Mouse (Mus musculus): ENCODE data around the gene C1qtnf6. TPM values are rescaled to one million over a fixed set of nuclear protein-coding genes. Genes with fewer than 3 reads are reported as not detected.
A peak's percentile ranks its signal among the peaks of the same experiment; 100 is the strongest.

Gene C1qtnf6
- total and polyA plus RNA-seq, 3 experiments: 5.7 to 28.1 (median 6.3) TPM

GRCm38 (mm10) chr15:78570170-78570569, 39.0 kb upstream of the C1qtnf6 start:
- Histone ChIP-seq H3K9me3 (replicated peaks; ENCODE audit: low read length) (peaks cover 6% of the 10 kb centered on the region), H3K4me1 (ENCODE audit: control insufficient read depth in 1 of 2, insufficient read depth in 2 of 2) (peaks cover 58 to 74% of the 10 kb centered on the region in 2 experiments), H3K4me3 (replicated peaks in 1 of 3; ENCODE audit: low read depth in 2 of 3, low read length in 2 of 3, poor library complexity in 1 of 3) (peak overlapping the region; percentile 28 to 98 (median 87)), H3K4me2 (ENCODE audit: insufficient read depth, low read depth, poor library complexity, severe bottlenecking) (peak overlapping the region; percentile 79), H3K79me2 (replicated peaks; ENCODE audit: control insufficient read depth, extremely low read depth, insufficient read depth, poor library complexity, severe bottlenecking) (peaks cover 50% of the 10 kb centered on the region), H3K27ac (ENCODE audit: insufficient read depth, low read depth) (peak overlapping the region; percentile 98), H3K27me3 (replicated peaks) (no peaks in the 10 kb centered on the region), H3K36me3 (replicated peaks in 1 of 2; ENCODE audit: control insufficient read depth in 1 of 2, insufficient read depth in 1 of 2, low read length in 1 of 2) (peaks cover 56 to 66% of the 10 kb centered on the region in 2 experiments), H3K9ac (ENCODE audit: insufficient read depth, low read depth) (no peak overlapping the region)
- no peak for DNase-seq (ENCODE audit: extremely low read depth)
- dilution Hi-C loops (cut with MboI; ENCODE audit: extremely low pct_ligation_motif_present, extremely low pct_unique_long_range_greater_than_20kb, low sequenced_read_pairs): no loop called here
- TF ChIP-seq GABPA (IDR thresholded peaks at IDR 0.05; ENCODE audit: insufficient replicate concordance, low read depth, low read length) (no peak), MXI1 (IDR thresholded peaks at IDR 0.05; ENCODE audit: low read depth, low read length) (no peak), USF1 (IDR thresholded peaks at IDR 0.05; ENCODE audit: low read depth, low read length) (no peak), POLR2A (IDR thresholded peaks at IDR 0.05; ENCODE audit: low read depth, low read length) (no peak), ETS1 (conservative IDR thresholded peaks at IDR 0.05; ENCODE audit: low read depth, low read length) (0 out of 2 replicates have a peak, but pooled peaks have one; percentile 0), KAT2A (IDR thresholded peaks at IDR 0.05; ENCODE audit: insufficient replicate concordance, low read length) (no peak), RAD21 (IDR thresholded peaks at IDR 0.05; ENCODE audit: low read depth, low read length) (no peak), MAX (IDR thresholded peaks at IDR 0.05; ENCODE audit: low read length) (no peak), ZKSCAN1 (IDR thresholded peaks at IDR 0.05; ENCODE audit: borderline replicate concordance, low read depth, low read length) (no peak), CHD2 (IDR thresholded peaks at IDR 0.05; ENCODE audit: low read length) (0 out of 2 replicates have a peak, but pooled peaks have one; percentile 20)
- in situ Hi-C loops (cut with MboI; ENCODE audit: low pct_ligation_motif_present, low pct_unique_long_range_greater_than_20kb, low sequenced_read_pairs): no loop called here

DNA sequence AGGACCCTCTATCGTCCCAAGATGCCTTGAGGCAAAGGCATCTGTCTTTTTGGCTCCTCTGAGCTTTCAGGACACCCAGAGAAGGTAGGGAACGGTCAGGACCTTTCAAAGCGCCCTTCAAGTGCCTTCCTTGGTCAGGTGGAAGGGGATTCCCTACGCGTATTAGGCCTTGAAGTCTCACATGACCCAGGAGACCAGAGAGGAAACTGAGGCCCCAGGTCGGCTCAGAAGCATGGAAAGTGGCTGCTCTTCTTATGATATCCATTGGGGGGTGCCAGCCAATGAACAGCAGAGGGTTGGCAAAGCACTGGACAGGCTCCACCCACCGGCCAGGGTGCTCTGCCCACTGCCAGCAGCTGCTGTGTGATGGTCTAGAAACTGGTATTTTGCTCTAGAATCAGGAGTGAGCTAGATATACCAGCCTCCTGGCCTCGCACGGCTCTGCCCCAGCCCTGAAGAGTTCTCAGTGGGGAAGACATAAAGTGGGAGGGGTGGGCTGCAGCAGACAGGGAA, 36.4 kb upstream of the C1qtnf6 start:
- no peak for DNase-seq (ENCODE audit: extremely low read depth)
- in situ Hi-C loops (cut with MboI; ENCODE audit: low pct_ligation_motif_present, low pct_unique_long_range_greater_than_20kb, low sequenced_read_pairs) (no loop called here), dilution Hi-C loops (cut with MboI; ENCODE audit: extremely low pct_ligation_motif_present, extremely low pct_unique_long_range_greater_than_20kb, low sequenced_read_pairs) (no loop called here)
- no peaks in the 10 kb centered on the region for H3K9me3 ChIP-seq (replicated peaks; ENCODE audit: low read length)
- no peaks in the 10 kb centered on the region for H3K27me3 ChIP-seq (replicated peaks)
- peak overlapping the region; percentile 65 for H3K27ac ChIP-seq (ENCODE audit: insufficient read depth, low read depth)
- H3K4me1 ChIP-seq (ENCODE audit: control insufficient read depth in 1 of 2, insufficient read depth in 2 of 2): peaks cover 70 to 82% of the 10 kb centered on the region in 2 experiments
- H3K79me2 ChIP-seq (replicated peaks; ENCODE audit: control insufficient read depth, extremely low read depth, insufficient read depth, poor library complexity, severe bottlenecking): peaks cover 50% of the 10 kb centered on the region
- no peak overlapping the region for H3K9ac ChIP-seq (ENCODE audit: insufficient read depth, low read depth)
- no peak overlapping the region; the same call in 1 of the 2 replicates for H3K4me2 ChIP-seq (ENCODE audit: insufficient read depth, low read depth, poor library complexity, severe bottlenecking)
- peak overlapping the region in 1 of 3 experiments; percentile 19 for H3K4me3 ChIP-seq (replicated peaks in 1 of 3; ENCODE audit: low read depth in 2 of 3, low read length in 2 of 3, poor library complexity in 1 of 3)
- H3K36me3 ChIP-seq (replicated peaks in 1 of 2; ENCODE audit: control insufficient read depth in 1 of 2, insufficient read depth in 1 of 2, low read length in 1 of 2): peaks cover 78 to 86% of the 10 kb centered on the region in 2 experiments
- no peak for TF ChIP-seq MEF2A (IDR thresholded peaks at IDR 0.05; ENCODE audit: borderline replicate concordance, low read depth, low read length)
- TF ChIP-seq ZMIZ1 (IDR thresholded peaks at IDR 0.05; ENCODE audit: low read depth, low read length): 0 out of 2 replicates have a peak, but pooled peaks have one; percentile 25
- no peak for TF ChIP-seq TBP (conservative IDR thresholded peaks at IDR 0.05; ENCODE audit: low read depth, low read length)
- no peak for TF ChIP-seq USF1 (IDR thresholded peaks at IDR 0.05; ENCODE audit: low read depth, low read length)
- no peak for TF ChIP-seq POLR2AphosphoS2 (IDR thresholded peaks at IDR 0.05; ENCODE audit: low read depth, low read length)
- no peak for TF ChIP-seq MAX (IDR thresholded peaks at IDR 0.05; ENCODE audit: low read length)
- 0 out of 2 replicates have a peak, but pooled peaks have one; percentile 4 for TF ChIP-seq IRF4 (IDR thresholded peaks at IDR 0.05; ENCODE audit: low read depth, low read length)
- peak; percentile 48; the same call in 1 of the 2 replicates for TF ChIP-seq ETS1 (conservative IDR thresholded peaks at IDR 0.05; ENCODE audit: low read depth, low read length)
- no peak for TF ChIP-seq CHD2 (IDR thresholded peaks at IDR 0.05; ENCODE audit: low read length)
- no peak for TF ChIP-seq ZC3H11A (IDR thresholded peaks at IDR 0.05; ENCODE audit: low read depth, low read length)
- TF ChIP-seq UBTF (IDR thresholded peaks at IDR 0.05; ENCODE audit: low read depth, low read length): no peak
- TF ChIP-seq MXI1 (IDR thresholded peaks at IDR 0.05; ENCODE audit: low read depth, low read length): no peak
- no peak for TF ChIP-seq CHD1 (IDR thresholded peaks at IDR 0.05; ENCODE audit: low read depth, low read length)
- TF ChIP-seq ELF1 (IDR thresholded peaks at IDR 0.05; ENCODE audit: low read depth, low read length): no peak
- TF ChIP-seq ZNF384 (IDR thresholded peaks at IDR 0.05; ENCODE audit: low read depth, low read length): no peak
- TF ChIP-seq BHLHE40 (IDR thresholded peaks at IDR 0.05; ENCODE audit: low read depth, low read length): peak; percentile 62
- no peak for TF ChIP-seq JUN (IDR thresholded peaks at IDR 0.05; ENCODE audit: insufficient read depth, low read depth, low read length)
- no peak for TF ChIP-seq NELFE (IDR thresholded peaks at IDR 0.05; ENCODE audit: low read depth, low read length)
- TF ChIP-seq HCFC1 (IDR thresholded peaks at IDR 0.05; ENCODE audit: low read depth, low read length): no peak
- no peak for TF ChIP-seq PAX5 (IDR thresholded peaks at IDR 0.05; ENCODE audit: low read length)
- TF ChIP-seq CTCF (conservative IDR thresholded peaks at IDR 0.05 in 1 of 2, IDR thresholded peaks at IDR 0.05 in 1 of 2; ENCODE audit: low read depth in 2 of 2, low read length in 2 of 2): peak in 1 of 2 experiments; percentile 15; a peak in 1 of 4 replicates
- no peak for TF ChIP-seq KAT2A (IDR thresholded peaks at IDR 0.05; ENCODE audit: insufficient replicate concordance, low read length)
- TF ChIP-seq GABPA (IDR thresholded peaks at IDR 0.05; ENCODE audit: insufficient replicate concordance, low read depth, low read length): no peak
- TF ChIP-seq MAFK (IDR thresholded peaks at IDR 0.05; ENCODE audit: insufficient replicate concordance, low read length): no peak
- no peak for TF ChIP-seq NRF1 (IDR thresholded peaks at IDR 0.05; ENCODE audit: low read depth, low read length)
- peak; percentile 34; the same call in 1 of the 2 replicates for TF ChIP-seq TCF12 (IDR thresholded peaks at IDR 0.05; ENCODE audit: low read depth, low read length)
- 0 out of 2 replicates have a peak, but pooled peaks have one; percentile 36 for TF ChIP-seq SIN3A (IDR thresholded peaks at IDR 0.05; ENCODE audit: low read length)
- TF ChIP-seq SMC3 (IDR thresholded peaks at IDR 0.05; ENCODE audit: low read depth, low read length): no peak; the same call in 1 of the 2 replicates

Data from CH12.LX (cell line).